Mouse (Mus musculus) neural tube, embryonic 13.5 days (tissue): Measurements from ENCODE around the gene 1110032F04Rik. TPM values are rescaled to one million over a fixed set of nuclear protein-coding genes. Genes with fewer than 3 reads are reported as not detected.

Experiments
- ATAC-seq: fragments of 200-750 bp; cut with Nextera tagmentation; 2 replicates; pipeline ENCODE4 v1.8.0; 2017; ENCODE audit warnings: low read depth, mild to moderate bottlenecking, moderate TSS enrichment, moderate library complexity
- H3K27ac ChIP-seq: fragments of 300-500 bp; sonication (generic); replicated peaks from 2 replicates; pipeline ENCODE4 v1.5.1; 2015; ENCODE audit warnings: moderate library complexity, mild to moderate bottlenecking, inconsistent platforms
- H3K27me3 ChIP-seq: fragments of 300-500 bp; sonication (generic); 2 replicates; pipeline ENCODE4 v1.6.1; 2015; ENCODE audit warnings: mild to moderate bottlenecking, inconsistent platforms
- H3K36me3 ChIP-seq: fragments of 300-500 bp; sonication (generic); 2 replicates; pipeline ENCODE4 v1.6.1; 2015; ENCODE audit warnings: mild to moderate bottlenecking, inconsistent platforms
- H3K4me1 ChIP-seq: fragments of 300-500 bp; sonication (generic); replicated peaks from 2 replicates; pipeline ENCODE4 v1.6.1; 2015; ENCODE audit warnings: inconsistent platforms
- H3K4me2 ChIP-seq: fragments of 300-500 bp; sonication (generic); 2 replicates; pipeline ENCODE4 v1.6.1; 2015; ENCODE audit warnings: inconsistent platforms, mild to moderate bottlenecking, moderate library complexity
- H3K4me3 ChIP-seq: fragments of 300-500 bp; sonication (generic); 2 replicates; pipeline ENCODE4 v1.5.1; 2015; ENCODE audit warnings: mild to moderate bottlenecking, inconsistent platforms
- H3K9ac ChIP-seq: fragments of 300-500 bp; sonication (generic); 2 replicates; pipeline ENCODE4 v1.6.1; 2015; ENCODE audit warnings: moderate library complexity, mild to moderate bottlenecking, inconsistent platforms
- H3K9me3 ChIP-seq: fragments of 300-500 bp; sonication (generic); 2 replicates; pipeline ENCODE4 v1.6.1; 2016; ENCODE audit warnings: inconsistent platforms
- WGBS: fragments of 180-500 bp; shearing (Covaris S2); methylation state at CpG from one replicate; pipeline ENCODE4 v1.1.7; 2015; 5-methylcytosine and 5-hydroxymethylcytosine counted together
- polyA plus RNA-seq: library from polyadenylated mRNA; unstranded; fragments of >200 nt; fragmentation: Nextera tagmentation; extraction: Ambion mirVana; gene quantifications from 2 replicates; pipeline ENCODE4 v1.2.1, GENCODE M21; 2015

The 1110032F04Rik gene
- polyA plus RNA-seq, result 2.8 and 3.5 TPM in 2 replicates

DNA sequence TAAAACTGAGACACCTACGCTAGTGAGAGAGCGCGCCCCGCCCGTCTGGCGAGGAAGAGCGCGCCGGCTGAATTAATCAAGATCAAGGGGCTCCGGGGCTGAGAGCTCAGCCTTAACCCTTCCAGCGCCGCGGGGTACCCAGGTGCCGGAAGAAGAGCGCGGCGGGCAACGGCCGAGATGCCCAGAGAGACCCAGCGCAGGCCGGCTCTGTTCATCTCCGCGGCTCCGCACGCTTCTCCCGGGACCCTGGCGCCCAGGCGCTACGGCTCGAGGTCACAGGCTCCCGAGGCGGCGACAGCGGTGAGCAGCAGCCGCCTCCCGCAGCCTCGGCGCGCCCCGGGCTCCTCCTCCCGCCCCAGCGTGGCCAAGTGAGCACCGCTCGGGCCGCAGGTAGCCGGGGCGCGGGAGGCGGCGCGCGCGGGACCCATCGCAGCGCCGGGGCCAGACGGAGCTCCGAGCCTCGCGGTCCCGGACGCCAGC, at the start of gene 1110032F04Rik:
1110032F04Rik (plus strand) TSS at position 376 of the 480 bp plus-strand sequence.
- Histone ChIP-seq H3K9ac (peak within 1 kb of the TSS; percentile 82), H3K9me3 (no peaks in the 10 kb centered on the region), H3K4me2 (peak within 1 kb of the TSS; percentile 97), H3K36me3 (no peaks in the 10 kb centered on the region), H3K4me1 (peaks cover 18% of the 10 kb centered on the region), H3K4me3 (peak within 1 kb of the TSS; percentile 73), H3K27me3 (peaks cover 24% of the 10 kb centered on the region), H3K27ac (peak within 1 kb of the TSS; percentile 57)
- under 1% methylated on average over 62 of the region's 62 CpGs for WGBS
- ATAC-seq, result peak; percentile 86

DNA sequence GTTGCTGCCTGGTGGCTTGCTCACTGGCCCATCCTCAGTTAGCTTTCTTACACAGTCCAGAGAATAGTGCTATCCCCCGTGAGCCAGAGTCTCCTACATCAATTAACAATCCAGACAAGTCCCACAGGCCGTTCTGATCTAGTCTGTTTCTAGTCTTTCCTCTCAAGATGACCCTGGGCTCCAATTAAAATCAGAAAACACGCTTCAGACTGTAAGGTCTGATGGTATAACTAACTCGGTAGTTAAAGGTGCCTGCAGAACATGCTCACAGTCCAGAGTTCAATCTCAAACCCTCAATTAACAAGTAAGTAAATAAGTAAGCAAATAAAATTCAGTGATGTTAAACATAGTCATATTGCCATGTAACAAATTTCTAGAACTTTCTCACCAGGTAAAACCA, 48.0 kb upstream of the 1110032F04Rik start:
- 54% methylated on average over 4 of the region's 4 CpGs for whole genome bisulfite sequencing
- Histone ChIP-seq H3K36me3 (no peaks in the 10 kb centered on the region), H3K4me1 (peaks cover 37% of the 10 kb centered on the region), H3K9me3 (no peaks in the 10 kb centered on the region), H3K9ac (no peak overlapping the region), H3K4me2 (no peak overlapping the region), H3K4me3 (no peak overlapping the region), H3K27me3 (no peaks in the 10 kb centered on the region), H3K27ac (no peak overlapping the region)
- ATAC-seq, result no peak

DNA sequence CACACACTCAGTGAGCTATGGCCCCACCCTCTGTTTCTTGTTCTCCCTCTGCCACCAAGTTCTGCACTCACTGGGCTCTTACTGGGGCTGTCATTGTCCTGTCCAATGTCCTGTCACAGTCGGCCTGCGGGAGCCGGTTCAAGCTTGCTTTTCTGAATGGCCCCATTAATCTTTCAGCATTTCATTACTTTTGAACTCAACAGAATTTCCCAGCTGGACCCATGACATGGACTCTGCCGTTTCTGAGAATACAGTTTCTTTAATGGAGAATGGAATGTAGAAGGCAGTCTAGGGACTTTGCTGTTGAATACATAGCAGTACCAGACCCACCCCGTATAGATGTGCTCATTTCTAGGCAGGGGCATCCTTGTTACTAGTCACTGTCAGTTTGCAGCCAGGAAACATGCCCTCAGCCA, 47.5 kb upstream of the 1110032F04Rik start:
- Histone ChIP-seq H3K27ac (no peak overlapping the region), H3K36me3 (no peaks in the 10 kb centered on the region), H3K4me2 (no peak overlapping the region), H3K4me3 (no peak overlapping the region), H3K4me1 (peaks cover 37% of the 10 kb centered on the region), H3K9ac (no peak overlapping the region), H3K9me3 (no peaks in the 10 kb centered on the region), H3K27me3 (no peaks in the 10 kb centered on the region)
- WGBS, result 5% methylated on average over 5 of the region's 5 CpGs
- no peak for ATAC-seq

DNA sequence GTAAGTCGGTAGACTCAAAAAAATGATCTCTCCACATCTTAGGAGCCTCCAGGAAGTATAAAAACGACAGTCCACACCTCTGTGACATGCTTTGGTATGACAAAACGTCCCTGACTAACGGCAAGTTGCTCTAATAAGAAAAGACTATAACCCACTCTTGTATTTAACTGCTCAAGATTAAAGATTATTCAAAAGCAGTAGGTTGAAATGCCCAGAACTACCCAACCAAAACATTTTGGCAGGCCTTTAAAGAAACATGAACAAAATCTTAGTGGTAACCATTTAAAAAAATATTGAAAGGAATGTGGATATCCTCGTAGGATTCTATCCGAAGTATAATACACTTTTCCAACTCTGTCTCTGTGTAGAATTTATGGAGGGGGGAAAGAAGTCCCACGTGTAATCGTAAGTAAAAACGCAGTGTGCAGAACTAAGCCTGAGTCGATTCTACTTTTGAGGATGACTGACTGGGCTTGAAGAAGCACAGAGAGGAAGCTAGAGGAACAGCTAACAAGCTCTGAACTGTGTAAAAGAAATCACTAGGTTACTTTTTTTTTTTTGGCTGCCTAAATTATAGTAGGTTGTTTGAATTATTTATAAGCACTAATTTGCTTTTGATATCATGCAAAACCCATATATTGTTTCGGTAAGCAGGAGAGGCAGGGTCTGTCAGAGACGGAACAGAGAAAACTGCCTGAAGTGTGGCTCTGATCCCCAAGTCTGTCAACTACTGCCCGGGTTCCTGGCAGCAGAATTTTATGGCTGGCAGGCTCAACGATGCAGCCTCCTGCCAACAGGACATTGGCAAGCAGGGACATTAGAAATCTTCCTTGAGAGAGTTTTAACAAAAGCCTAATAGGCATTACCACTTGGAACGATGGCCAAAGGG, 45.3 kb upstream of the 1110032F04Rik start:
- H3K9me3 ChIP-seq, result no peaks in the 10 kb centered on the region
- peak overlapping the region; percentile 34 for H3K4me2 ChIP-seq
- H3K27me3 ChIP-seq, result no peaks in the 10 kb centered on the region
- no peak overlapping the region for H3K9ac ChIP-seq
- peak overlapping the region; percentile 75 for H3K27ac ChIP-seq
- H3K36me3 ChIP-seq, result no peaks in the 10 kb centered on the region
- peak; percentile 78 for ATAC-seq
- peaks cover 37% of the 10 kb centered on the region for H3K4me1 ChIP-seq
- H3K4me3 ChIP-seq, result no peak overlapping the region
- 38% methylated on average over 15 of the region's 15 CpGs for WGBS

DNA sequence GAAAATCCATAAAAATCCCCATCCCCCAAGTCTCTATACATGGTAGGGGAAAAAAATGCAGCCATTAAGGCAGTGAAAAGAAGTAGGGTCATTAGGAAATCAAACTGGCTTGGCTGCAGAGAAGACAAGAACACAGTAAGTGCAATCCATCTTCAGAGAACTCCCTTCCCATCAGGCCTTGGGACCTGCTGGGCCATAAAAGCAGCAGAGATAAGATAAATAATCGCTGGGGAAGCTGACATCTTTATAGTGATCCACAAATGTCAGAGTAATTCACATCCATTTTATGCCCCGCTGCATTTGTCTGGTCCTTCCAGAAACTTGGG, 44.7 kb upstream of the 1110032F04Rik start:
- Histone ChIP-seq H3K9me3 (no peaks in the 10 kb centered on the region), H3K4me3 (no peak overlapping the region), H3K4me1 (peaks cover 37% of the 10 kb centered on the region), H3K9ac (no peak overlapping the region), H3K27ac (peak overlapping the region; percentile 75), H3K27me3 (no peaks in the 10 kb centered on the region), H3K36me3 (no peaks in the 10 kb centered on the region), H3K4me2 (peak overlapping the region; percentile 34)
- WGBS, result 2% methylated on average over 2 of the region's 2 CpGs
- ATAC-seq, result peak; percentile 89

DNA sequence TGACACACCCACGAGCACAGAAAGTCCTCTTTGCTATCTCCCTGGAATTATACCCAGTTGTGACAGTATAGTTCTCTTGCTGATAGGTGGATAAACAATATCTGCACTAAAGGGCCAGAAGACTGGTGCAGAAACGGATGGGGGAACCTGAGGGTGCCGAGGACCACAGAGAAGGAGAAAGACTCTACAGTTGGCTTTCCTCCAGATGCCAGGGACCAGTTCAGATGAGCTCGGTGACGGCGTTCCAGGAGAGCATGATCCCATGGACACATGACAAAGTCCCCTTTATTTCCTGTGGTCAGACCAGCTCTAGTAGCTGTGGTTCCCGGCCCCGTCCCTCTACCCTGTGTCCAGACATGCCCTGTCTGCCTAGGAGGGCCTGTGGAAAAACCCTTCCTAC, 44.2 kb upstream of the 1110032F04Rik start:
- Histone ChIP-seq H3K36me3 (no peaks in the 10 kb centered on the region), H3K27ac (peak overlapping the region; percentile 75), H3K4me3 (no peak overlapping the region), H3K9ac (no peak overlapping the region), H3K9me3 (no peaks in the 10 kb centered on the region), H3K4me2 (peak overlapping the region; percentile 34), H3K4me1 (peaks cover 37% of the 10 kb centered on the region), H3K27me3 (no peaks in the 10 kb centered on the region)
- WGBS, result 16% methylated on average over 8 of the region's 8 CpGs
- ATAC-seq, result peak; percentile 44

DNA sequence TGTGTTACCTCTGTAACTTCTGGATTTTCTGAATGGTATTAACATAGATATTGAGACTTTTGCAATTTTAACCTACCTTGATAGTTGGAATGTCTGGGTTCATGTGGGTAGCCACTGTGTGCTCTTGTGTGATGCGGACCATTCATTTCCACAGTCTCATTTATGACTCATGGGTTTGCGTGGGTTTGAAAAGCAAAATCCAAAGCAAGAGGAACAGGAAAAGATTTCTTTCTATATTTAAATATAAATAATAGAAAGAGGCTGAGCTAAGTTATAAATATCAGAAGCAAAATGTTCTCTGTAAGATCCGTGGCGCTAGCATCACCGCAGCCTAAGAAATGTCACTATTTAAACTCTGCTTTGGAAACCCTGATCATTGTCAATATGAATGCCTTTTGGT, 41.7 kb upstream of the 1110032F04Rik start:
- no peak overlapping the region for H3K27ac ChIP-seq
- no peaks in the 10 kb centered on the region for H3K36me3 ChIP-seq
- no peaks in the 10 kb centered on the region for H3K9me3 ChIP-seq
- 92% methylated on average over 5 of the region's 5 CpGs for whole genome bisulfite sequencing
- no peak overlapping the region for H3K4me2 ChIP-seq
- no peak for ATAC-seq
- H3K27me3 ChIP-seq, result no peaks in the 10 kb centered on the region
- peaks cover 26% of the 10 kb centered on the region for H3K4me1 ChIP-seq
- H3K9ac ChIP-seq, result no peak overlapping the region
- H3K4me3 ChIP-seq, result no peak overlapping the region

DNA sequence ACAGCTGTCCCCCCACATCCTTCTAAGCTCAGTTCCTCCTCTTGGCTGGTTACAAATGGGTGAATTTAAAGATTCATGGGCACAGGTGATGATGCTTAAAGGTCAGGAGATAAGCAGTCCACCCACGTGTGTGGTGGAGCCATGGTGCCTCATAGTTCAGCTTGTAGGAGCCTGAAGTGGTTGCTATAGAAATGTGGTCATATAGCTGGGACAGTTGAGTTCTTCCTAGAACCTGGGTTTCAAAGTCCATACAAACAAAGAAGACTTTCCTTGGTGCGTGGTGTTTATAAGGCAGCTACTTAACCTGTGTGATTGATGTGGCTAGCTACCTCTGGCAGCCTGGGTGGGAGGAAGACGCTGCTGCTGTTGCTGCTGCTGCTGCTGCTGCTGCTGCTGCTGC, 39.4 kb upstream of the 1110032F04Rik start:
- ATAC-seq, result no peak
- Histone ChIP-seq H3K4me1 (peaks cover 6% of the 10 kb centered on the region), H3K36me3 (no peaks in the 10 kb centered on the region), H3K27ac (no peak overlapping the region), H3K9ac (no peak overlapping the region), H3K4me3 (no peak overlapping the region), H3K27me3 (no peaks in the 10 kb centered on the region), H3K9me3 (no peaks in the 10 kb centered on the region), H3K4me2 (no peak overlapping the region)
- WGBS, result 79% methylated on average over 3 of the region's 3 CpGs

DNA sequence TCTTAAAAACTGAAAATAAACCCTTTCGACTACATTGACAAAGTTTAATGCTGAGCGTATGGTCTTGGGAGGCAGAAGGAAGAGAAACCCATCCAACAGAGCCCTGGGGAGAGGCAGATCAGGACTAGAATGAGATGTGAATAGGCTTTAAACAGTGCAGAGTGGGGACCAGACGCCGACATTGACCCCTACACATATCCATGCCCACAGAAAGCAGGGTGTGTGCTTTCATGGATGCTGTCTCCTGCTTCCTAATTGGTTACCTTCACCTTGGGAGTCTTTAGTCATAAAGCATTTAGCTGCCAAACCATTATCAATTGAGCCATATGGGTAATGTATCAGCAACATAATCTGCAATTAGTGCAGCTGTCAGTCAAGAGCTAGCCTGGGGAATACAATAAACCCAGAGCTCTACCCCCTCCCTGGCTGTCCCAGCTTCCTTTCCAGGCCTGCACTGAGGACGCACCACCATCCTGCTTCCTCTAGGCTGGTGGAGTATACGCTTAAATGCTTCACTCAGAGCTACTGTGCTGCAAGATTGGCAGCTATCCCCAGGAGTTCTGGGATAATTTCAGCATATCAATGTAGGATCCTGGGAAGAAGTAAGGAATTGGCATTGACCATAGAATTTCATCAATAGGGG, 32.4 kb upstream of the 1110032F04Rik start:
- 0 out of 2 replicates have a peak, but pooled peaks cover 6% of the 10 kb centered on the region for H3K4me1 ChIP-seq
- 66% methylated on average over 6 of the region's 6 CpGs for WGBS

DNA sequence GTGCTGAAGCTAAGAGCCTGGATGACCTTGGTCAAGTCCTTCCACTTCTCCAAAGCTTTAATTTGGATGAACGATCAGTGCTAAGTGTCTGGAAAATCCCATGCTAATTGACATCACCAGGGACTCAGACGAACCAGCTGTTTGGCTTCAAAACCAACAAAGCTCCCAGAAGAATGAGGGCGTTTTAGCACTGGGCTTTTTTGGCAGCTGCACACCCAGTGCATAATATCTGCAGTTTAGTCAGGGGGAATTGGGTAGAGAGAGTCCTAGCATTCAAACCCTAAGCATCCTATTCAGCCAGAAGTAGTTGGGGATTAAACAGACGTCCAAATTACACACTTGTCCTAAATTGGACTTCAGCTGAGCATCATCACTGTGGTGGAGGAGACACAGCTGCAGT, 29.2 kb upstream of the 1110032F04Rik start:
- no peak overlapping the region for H3K4me3 ChIP-seq
- H3K36me3 ChIP-seq, result no peaks in the 10 kb centered on the region
- 49% methylated on average over 4 of the region's 4 CpGs for WGBS
- H3K4me1 ChIP-seq, result 0 out of 2 replicates have a peak, but pooled peaks cover 6% of the 10 kb centered on the region
- no peak overlapping the region for H3K4me2 ChIP-seq
- H3K9me3 ChIP-seq, result no peaks in the 10 kb centered on the region
- no peak overlapping the region for H3K9ac ChIP-seq
- no peaks in the 10 kb centered on the region for H3K27me3 ChIP-seq
- H3K27ac ChIP-seq, result no peak overlapping the region
- ATAC-seq, result no peak

More for the DNA sequence above, 32.4 kb upstream of the 1110032F04Rik start:
- no peak overlapping the region for H3K4me2 ChIP-seq
- H3K27ac ChIP-seq, result no peak overlapping the region
- H3K4me3 ChIP-seq, result no peak overlapping the region
- no peaks in the 10 kb centered on the region for H3K36me3 ChIP-seq
- peak; percentile 67; the same call in 1 of the 2 replicates for ATAC-seq
- H3K9me3 ChIP-seq, result no peaks in the 10 kb centered on the region
- H3K27me3 ChIP-seq, result no peaks in the 10 kb centered on the region
- H3K9ac ChIP-seq, result no peak overlapping the region

DNA sequence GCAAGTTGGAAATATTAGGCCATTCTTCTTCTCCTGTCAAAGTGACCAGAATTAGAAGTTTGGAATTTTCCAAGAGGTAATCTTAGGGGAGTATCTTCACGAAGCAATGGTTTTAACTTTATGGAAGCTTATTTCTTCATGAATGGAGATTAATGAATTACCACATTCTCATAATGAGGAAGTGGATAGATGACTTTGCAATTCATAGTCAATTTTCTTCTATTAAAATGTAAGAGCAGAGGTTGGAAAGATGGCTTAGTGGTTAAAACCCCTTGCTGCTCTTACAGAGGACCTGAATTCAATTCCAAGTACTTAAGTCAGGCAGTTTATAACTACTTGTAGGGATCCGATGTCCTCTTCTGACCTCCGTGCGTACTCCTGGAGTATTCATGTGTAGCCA, 25.4 kb upstream of the 1110032F04Rik start:
- H3K9me3 ChIP-seq, result no peaks in the 10 kb centered on the region
- no peaks in the 10 kb centered on the region for H3K36me3 ChIP-seq
- no peak for ATAC-seq
- no peak overlapping the region for H3K27ac ChIP-seq
- no peaks in the 10 kb centered on the region for H3K4me1 ChIP-seq
- H3K27me3 ChIP-seq, result no peaks in the 10 kb centered on the region
- H3K4me2 ChIP-seq, result no peak overlapping the region
- WGBS, result 95% methylated on average over 4 of the region's 4 CpGs
- H3K9ac ChIP-seq, result no peak overlapping the region
- H3K4me3 ChIP-seq, result no peak overlapping the region

DNA sequence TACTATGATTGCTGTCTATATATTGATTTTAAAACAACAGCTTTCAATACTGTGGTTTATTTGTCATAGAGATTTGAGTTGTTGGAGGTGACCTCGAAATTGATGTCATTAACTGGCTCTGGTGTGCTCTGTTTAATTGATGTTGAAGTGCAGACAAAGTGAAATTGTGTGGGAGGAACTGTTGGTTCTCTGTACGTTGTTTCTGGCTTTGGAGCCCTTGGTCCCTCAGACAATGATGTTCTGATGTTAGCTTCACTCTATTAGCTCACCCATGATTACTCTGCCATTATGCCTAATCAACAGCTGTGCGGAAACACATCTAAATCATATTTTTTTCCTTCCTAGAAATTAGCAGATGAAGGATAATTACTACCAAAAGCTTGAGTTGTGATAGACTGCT, 21.1 kb upstream of the 1110032F04Rik start:
- Histone ChIP-seq H3K27me3 (no peaks in the 10 kb centered on the region), H3K9me3 (no peaks in the 10 kb centered on the region), H3K9ac (no peak overlapping the region), H3K4me1 (no peaks in the 10 kb centered on the region), H3K4me3 (no peak overlapping the region), H3K27ac (no peak overlapping the region), H3K4me2 (no peak overlapping the region), H3K36me3 (no peaks in the 10 kb centered on the region)
- no peak for ATAC-seq
- 46% methylated on average over 3 of the region's 3 CpGs for WGBS
